Mouse (Mus musculus) c-Kit-positive CD71-positive TER-119-negative erythroid progenitor cells, embryonic 14.5 days (primary cell): ENCODE results near the gene Pcolce.
A peak's percentile ranks its signal among the peaks of the same experiment; 100 is the strongest.

Source experiments
- DNase-seq: peaks from one replicate; pipeline ENCODE4 v3.0.0-alpha.2; 2013; ENCODE audit warnings: low read depth

Gene Pcolce

GRCm38 (mm10) chr5:137613550-137613949 lies at the start of gene Pcolce:
Pcolce (minus strand) TSS chr5:137613784.
- DNase-seq = no peak

GRCm38 (mm10) chr5:137663057-137663456 lies 49.5 kb upstream of the Pcolce start:
- no peak for DNase-seq

GRCm38 (mm10) chr5:137660064-137660688 lies 46.6 kb upstream of the Pcolce start:
- DNase-seq = no peak

GRCm38 (mm10) chr5:137656977-137657376 lies 43.4 kb upstream of the Pcolce start:
- DNase-seq = peak; percentile 54

- no peak for DNase-seq
Observed at GRCm38 (mm10) chr5:137654746-137655145, 41.2 kb upstream of the Pcolce start.

GRCm38 (mm10) chr5:137653366-137653765 lies 39.8 kb upstream of the Pcolce start:
- DNase-seq = no peak

GRCm38 (mm10) chr5:137652474-137652873 lies 38.9 kb upstream of the Pcolce start:
- DNase-seq = no peak

- no peak for DNase-seq
Observed at GRCm38 (mm10) chr5:137649669-137650571, 36.3 kb upstream of the Pcolce start.

GRCm38 (mm10) chr5:137649251-137649650 lies 35.7 kb upstream of the Pcolce start:
- DNase-seq = no peak

GRCm38 (mm10) chr5:137647827-137648601 lies 34.4 kb upstream of the Pcolce start:
- no peak for DNase-seq

GRCm38 (mm10) chr5:137645652-137646091 lies 32.1 kb upstream of the Pcolce start, which contains the start of gene Irs3:
Irs3 (minus strand) TSS chr5:137645714.
- no peak for DNase-seq

- DNase-seq = no peak
Observed at GRCm38 (mm10) chr5:137645091-137645651, 31.6 kb upstream of the Pcolce start.

GRCm38 (mm10) chr5:137644484-137644883 lies 30.9 kb upstream of the Pcolce start:
- DNase-seq = no peak

GRCm38 (mm10) chr5:137642886-137643285 lies 29.3 kb upstream of the Pcolce start:
- DNase-seq = no peak

GRCm38 (mm10) chr5:137641054-137641453 lies 27.5 kb upstream of the Pcolce start, which contains the start of gene Sap25:
Sap25 (plus strand) TSS chr5:137641334.
- DNase-seq = no peak

GRCm38 (mm10) chr5:137639472-137639871 lies 25.9 kb upstream of the Pcolce start:
- DNase-seq = no peak

GRCm38 (mm10) chr5:137633397-137634084 lies 20.0 kb upstream of the Pcolce start:
- no peak for DNase-seq

- no peak for DNase-seq
Observed at GRCm38 (mm10) chr5:137631591-137631990, 18.0 kb upstream of the Pcolce start.

GRCm38 (mm10) chr5:137631171-137631570 lies 17.6 kb upstream of the Pcolce start:
- no peak for DNase-seq

- DNase-seq = no peak
Observed at GRCm38 (mm10) chr5:137630602-137631001, 17.0 kb upstream of the Pcolce start.

GRCm38 (mm10) chr5:137629906-137630545 lies 16.4 kb upstream of the Pcolce start:
- no peak for DNase-seq
